Mouse (Mus musculus) cerebellum, adult 9-10 months (tissue): ENCODE results near the gene Arhgef17.

ENCODE experiments used
- DNase-seq: peaks from one replicate; pipeline ENCODE4 v3.0.0; 2022

Arhgef17 gene

GRCm38 (mm10) chr7:100842175-100842574, 89.7 kb downstream of the Arhgef17 start:
- DNase-seq, result no peak

- DNase-seq, result no peak
Observed at GRCm38 (mm10) chr7:100841608-100842007, 90.3 kb downstream of the Arhgef17 start.

GRCm38 (mm10) chr7:100840906-100841305, 91.0 kb downstream of the Arhgef17 start:
- DNase-seq, result no peak

GRCm38 (mm10) chr7:100839632-100840402, 92.1 kb downstream of the Arhgef17 start:
- DNase-seq, result peak; percentile 72

- no peak for DNase-seq
Observed at GRCm38 (mm10) chr7:100837701-100838100, 94.2 kb downstream of the Arhgef17 start.

GRCm38 (mm10) chr7:100836657-100837056, 95.2 kb downstream of the Arhgef17 start:
- DNase-seq, result no peak

GRCm38 (mm10) chr7:100835711-100836110, 96.2 kb downstream of the Arhgef17 start:
- DNase-seq, result no peak

GRCm38 (mm10) chr7:100835168-100835567, 96.7 kb downstream of the Arhgef17 start:
- DNase-seq, result no peak

- no peak for DNase-seq
Observed at GRCm38 (mm10) chr7:100833859-100834258, 98.0 kb downstream of the Arhgef17 start.

GRCm38 (mm10) chr7:100828549-100828948, 103.4 kb downstream of the Arhgef17 start:
- no peak for DNase-seq

- peak; percentile 60 for DNase-seq
Observed at GRCm38 (mm10) chr7:100824661-100825060, 107.2 kb downstream of the Arhgef17 start.
